Mouse (Mus musculus): ENCODE data around the gene Gap43. TPM values are rescaled to one million over a fixed set of nuclear protein-coding genes. Genes with fewer than 3 reads are reported as not detected.
"Not testable (repeated sequence)": the region's sequence is repeated elsewhere in the genome, so short reads cannot be mapped to it uniquely, and the experiment has no call there.

Gap43 gene
- polyA plus RNA-seq (2012; ENCODE audit: insufficient read depth, insufficient read length, low replicate concordance, missing spikeins), result not detected in 2 replicates

- 1% methylated on average over 18 of the region's 18 CpGs for WGBS
These were observed at the start of gene Gap43 for GRCm38 (mm10) chr16:42340021-42340768. Gap43 (minus strand) TSS chr16:42340651.

GRCm38 (mm10) chr16:42381328-42381838 lies 40.9 kb upstream of the Gap43 start:
- no peak overlapping the region for H3K4me3 ChIP-seq (ENCODE audit: insufficient read depth, low read depth, low read length)
- 50% methylated on average over 4 of the region's 4 CpGs for WGBS

More at GRCm38 (mm10) chr16:42340021-42340768, at the start of gene Gap43:
- TF ChIP-seq CTCF (IDR thresholded peaks at IDR 0.05; ENCODE audit: insufficient read depth, low read depth, low read length), result no peak
- TF ChIP-seq POLR2A (IDR thresholded peaks at IDR 0.05; ENCODE audit: insufficient read depth, low read depth, low read length), result no peak
- H3K4me1 ChIP-seq (ENCODE audit: control insufficient read depth, insufficient read depth, low read length), result no peaks in the 10 kb centered on the region
- peak within 1 kb of the TSS; percentile 47 for H3K4me3 ChIP-seq (ENCODE audit: insufficient read depth, low read depth, low read length)
- H3K27ac ChIP-seq (ENCODE audit: insufficient read depth, low read depth, low read length), result no peak within 1 kb of the TSS

GRCm38 (mm10) chr16:42380641-42381040 lies 40.2 kb upstream of the Gap43 start:
- TF ChIP-seq POLR2A (IDR thresholded peaks at IDR 0.05; ENCODE audit: insufficient read depth, low read depth, low read length) (no peak), CTCF (IDR thresholded peaks at IDR 0.05; ENCODE audit: insufficient read depth, low read depth, low read length) (no peak)
- Histone ChIP-seq H3K4me1 (ENCODE audit: control insufficient read depth, insufficient read depth, low read length) (no peaks in the 10 kb centered on the region), H3K4me3 (ENCODE audit: insufficient read depth, low read depth, low read length) (no peak overlapping the region), H3K27ac (ENCODE audit: insufficient read depth, low read depth, low read length) (no peak overlapping the region)
- 62% methylated on average over 3 of the region's 3 CpGs for WGBS

More at GRCm38 (mm10) chr16:42381328-42381838, 40.9 kb upstream of the Gap43 start:
- Histone ChIP-seq H3K4me1 (ENCODE audit: control insufficient read depth, insufficient read depth, low read length) (no peaks in the 10 kb centered on the region), H3K27ac (ENCODE audit: insufficient read depth, low read depth, low read length) (no peak overlapping the region)
- TF ChIP-seq CTCF (IDR thresholded peaks at IDR 0.05; ENCODE audit: insufficient read depth, low read depth, low read length) (no peak), POLR2A (IDR thresholded peaks at IDR 0.05; ENCODE audit: insufficient read depth, low read depth, low read length) (no peak)

GRCm38 (mm10) chr16:42370148-42370547 lies 29.7 kb upstream of the Gap43 start:
- H3K4me1 ChIP-seq (ENCODE audit: control insufficient read depth, insufficient read depth, low read length), result no peaks in the 10 kb centered on the region
- no peak overlapping the region for H3K27ac ChIP-seq (ENCODE audit: insufficient read depth, low read depth, low read length)
- WGBS, result 41% methylated on average over 6 of the region's 6 CpGs
- no peak overlapping the region for H3K4me3 ChIP-seq (ENCODE audit: insufficient read depth, low read depth, low read length)
- no peak for TF ChIP-seq POLR2A (IDR thresholded peaks at IDR 0.05; ENCODE audit: insufficient read depth, low read depth, low read length)
- no peak for TF ChIP-seq CTCF (IDR thresholded peaks at IDR 0.05; ENCODE audit: insufficient read depth, low read depth, low read length)

GRCm38 (mm10) chr16:42369346-42369745 lies 28.9 kb upstream of the Gap43 start:
- Histone ChIP-seq H3K4me3 (ENCODE audit: insufficient read depth, low read depth, low read length) (no peak overlapping the region), H3K27ac (ENCODE audit: insufficient read depth, low read depth, low read length) (no peak overlapping the region), H3K4me1 (ENCODE audit: control insufficient read depth, insufficient read depth, low read length) (no peaks in the 10 kb centered on the region)
- TF ChIP-seq POLR2A (IDR thresholded peaks at IDR 0.05; ENCODE audit: insufficient read depth, low read depth, low read length) (no peak), CTCF (IDR thresholded peaks at IDR 0.05; ENCODE audit: insufficient read depth, low read depth, low read length) (no peak)
- WGBS, result 89% methylated on average over 6 of the region's 6 CpGs

GRCm38 (mm10) chr16:42360061-42360460 lies 19.6 kb upstream of the Gap43 start:
- TF ChIP-seq CTCF (IDR thresholded peaks at IDR 0.05; ENCODE audit: insufficient read depth, low read depth, low read length), result no peak
- no peak for TF ChIP-seq POLR2A (IDR thresholded peaks at IDR 0.05; ENCODE audit: insufficient read depth, low read depth, low read length)
- Histone ChIP-seq H3K4me3 (ENCODE audit: insufficient read depth, low read depth, low read length) (no peak overlapping the region), H3K27ac (ENCODE audit: insufficient read depth, low read depth, low read length) (no peak overlapping the region), H3K4me1 (ENCODE audit: control insufficient read depth, insufficient read depth, low read length) (no peaks in the 10 kb centered on the region)
- 94% methylated on average over 4 of the region's 4 CpGs for WGBS

- H3K27ac ChIP-seq (ENCODE audit: insufficient read depth, low read depth, low read length), result no peak overlapping the region
- TF ChIP-seq CTCF (IDR thresholded peaks at IDR 0.05; ENCODE audit: insufficient read depth, low read depth, low read length), result no peak
- TF ChIP-seq POLR2A (IDR thresholded peaks at IDR 0.05; ENCODE audit: insufficient read depth, low read depth, low read length), result no peak
- H3K4me3 ChIP-seq (ENCODE audit: insufficient read depth, low read depth, low read length), result no peak overlapping the region
- 95% methylated on average over 4 of the region's 4 CpGs for WGBS
- no peaks in the 10 kb centered on the region for H3K4me1 ChIP-seq (ENCODE audit: control insufficient read depth, insufficient read depth, low read length)
These were observed 17.6 kb upstream of the Gap43 start for GRCm38 (mm10) chr16:42358058-42358457.

GRCm38 (mm10) chr16:42350076-42350475 lies 9.6 kb upstream of the Gap43 start:
- Histone ChIP-seq H3K4me3 (ENCODE audit: insufficient read depth, low read depth, low read length) (no peak overlapping the region), H3K4me1 (ENCODE audit: control insufficient read depth, insufficient read depth, low read length) (no peaks in the 10 kb centered on the region), H3K27ac (ENCODE audit: insufficient read depth, low read depth, low read length) (no peak overlapping the region)
- no peak for TF ChIP-seq CTCF (IDR thresholded peaks at IDR 0.05; ENCODE audit: insufficient read depth, low read depth, low read length)
- no peak for TF ChIP-seq POLR2A (IDR thresholded peaks at IDR 0.05; ENCODE audit: insufficient read depth, low read depth, low read length)
- 97% methylated on average over 2 of the region's 2 CpGs for WGBS

- H3K4me3 ChIP-seq (ENCODE audit: insufficient read depth, low read depth, low read length), result peak overlapping the region; percentile 39; the same call in 1 of the 2 replicates
- WGBS, result 42% methylated on average over 2 of the region's 3 CpGs
- H3K4me1 ChIP-seq (ENCODE audit: control insufficient read depth, insufficient read depth, low read length); H3K27ac ChIP-seq (ENCODE audit: insufficient read depth, low read depth, low read length): not testable (repeated sequence)
These were observed 414 bp upstream of the Gap43 start for GRCm38 (mm10) chr16:42340865-42341264.
